Mouse (Mus musculus) cerebral cortex, adult 2 months (tissue): ENCODE measurements around the gene Ndufv3.

ENCODE experiments used
- WGBS: fragments of 180-500 bp; shearing (Covaris S2); methylation state at CpG from one replicate; pipeline ENCODE4 v1.1.7; 2018; 5-methylcytosine and 5-hydroxymethylcytosine counted together

The Ndufv3 gene

GRCm38 (mm10) chr17:31557124-31557880, 37.4 kb downstream of the Ndufv3 start:
- WGBS: 61% methylated on average over 11 of the region's 11 CpGs

- WGBS: 84% methylated on average over 10 of the region's 10 CpGs
Measured at GRCm38 (mm10) chr17:31557947-31558542, 38.1 kb downstream of the Ndufv3 start.

- 90% methylated on average over 11 of the region's 11 CpGs for WGBS
Measured at GRCm38 (mm10) chr17:31559021-31559789, 39.3 kb downstream of the Ndufv3 start.

- WGBS: 7% methylated on average over 12 of the region's 12 CpGs
Measured at GRCm38 (mm10) chr17:31563632-31564014, 43.7 kb downstream of the Ndufv3 start.

GRCm38 (mm10) chr17:31564015-31564857, 44.3 kb downstream of the Ndufv3 start, which contains the start of gene Pknox1:
Gene Pknox1 (plus strand): TSS chr17:31564734.
- under 1% methylated on average over 70 of the region's 72 CpGs for WGBS

GRCm38 (mm10) chr17:31564858-31565140, 44.9 kb downstream of the Ndufv3 start:
- WGBS: under 1% methylated on average over 36 of the region's 44 CpGs

GRCm38 (mm10) chr17:31565141-31566056, 45.5 kb downstream of the Ndufv3 start:
- 1% methylated on average over 82 of the region's 88 CpGs for WGBS

GRCm38 (mm10) chr17:31566276-31566675, 46.4 kb downstream of the Ndufv3 start:
- 53% methylated on average over 6 of the region's 6 CpGs for WGBS

- WGBS: 74% methylated on average over 1 of the region's 1 CpGs
Measured at GRCm38 (mm10) chr17:31569756-31570155, 49.8 kb downstream of the Ndufv3 start.

- WGBS: 61% methylated on average over 9 of the region's 9 CpGs
Measured at GRCm38 (mm10) chr17:31570321-31570925, 50.5 kb downstream of the Ndufv3 start.

- WGBS: 62% methylated on average over 5 of the region's 5 CpGs
Measured at GRCm38 (mm10) chr17:31571689-31572088, 51.8 kb downstream of the Ndufv3 start.

GRCm38 (mm10) chr17:31574662-31575061, 54.7 kb downstream of the Ndufv3 start:
- WGBS: 85% methylated on average over 7 of the region's 7 CpGs

- WGBS: 50% methylated on average over 10 of the region's 10 CpGs
Measured at GRCm38 (mm10) chr17:31576394-31577175, 56.7 kb downstream of the Ndufv3 start.

GRCm38 (mm10) chr17:31580344-31580743, 60.4 kb downstream of the Ndufv3 start:
- WGBS: 27% methylated on average over 3 of the region's 3 CpGs
